Mouse (Mus musculus) adrenal gland, adult 8-10 months (tissue): ENCODE data around the gene Krt7. TPM values are rescaled to one million over a fixed set of nuclear protein-coding genes. Genes with fewer than 3 reads are reported as not detected.

Experiments
- DNase-seq: peaks from one replicate; pipeline ENCODE4 v3.0.0; 2022
- microRNA-seq, 2 experiments: library from miRNA; unstranded; fragments of <30 nt; microRNA quantifications; one replicate each; pipeline ENCODE4 v1.2.0; 2022
- total RNA-seq, 4 experiments: library from RNA; stranded (reverse); gene quantifications; 2 replicates each; pipeline ENCODE4 v1.2.4; 2022

Gene Krt7
- total RNA-seq, 4 experiments from 2014 or later: 1.1 to 3.2 (median 1.5) TPM

- DNase-seq: no peak
Observed at GRCm38 (mm10) chr15:101447444-101447843, 36.6 kb downstream of the Krt7 start, which contains the start of gene Krt88. TSS of gene Krt88 (plus strand) at chr15:101447744.

GRCm38 (mm10) chr15:101453093-101453736 lies 42.4 kb downstream of the Krt7 start:
- peak; percentile 60 for DNase-seq

- DNase-seq: no peak
Observed at GRCm38 (mm10) chr15:101454774-101455173, 43.9 kb downstream of the Krt7 start.

- DNase-seq: no peak
Observed at GRCm38 (mm10) chr15:101455292-101455691, 44.4 kb downstream of the Krt7 start.

DNA sequence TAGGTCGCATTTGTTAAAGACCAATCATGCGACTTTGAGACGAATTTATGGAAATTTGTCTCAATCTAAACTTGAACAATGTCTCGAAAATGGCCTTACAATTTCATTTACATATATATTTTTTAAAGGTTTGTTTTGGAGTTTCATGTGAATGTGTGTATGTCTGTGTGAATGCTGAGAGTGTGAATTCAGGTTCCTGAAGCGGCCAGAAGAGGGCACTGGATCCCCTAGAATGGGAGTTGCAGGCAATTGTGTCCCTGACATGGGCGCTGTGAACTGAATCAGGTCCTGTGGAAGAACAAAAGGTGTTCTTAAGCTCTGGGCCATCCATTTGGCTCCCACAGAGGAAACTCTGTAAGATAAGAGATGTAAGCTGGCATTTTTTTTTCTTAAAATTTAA lies 45.0 kb downstream of the Krt7 start:
- DNase-seq: no peak

DNA sequence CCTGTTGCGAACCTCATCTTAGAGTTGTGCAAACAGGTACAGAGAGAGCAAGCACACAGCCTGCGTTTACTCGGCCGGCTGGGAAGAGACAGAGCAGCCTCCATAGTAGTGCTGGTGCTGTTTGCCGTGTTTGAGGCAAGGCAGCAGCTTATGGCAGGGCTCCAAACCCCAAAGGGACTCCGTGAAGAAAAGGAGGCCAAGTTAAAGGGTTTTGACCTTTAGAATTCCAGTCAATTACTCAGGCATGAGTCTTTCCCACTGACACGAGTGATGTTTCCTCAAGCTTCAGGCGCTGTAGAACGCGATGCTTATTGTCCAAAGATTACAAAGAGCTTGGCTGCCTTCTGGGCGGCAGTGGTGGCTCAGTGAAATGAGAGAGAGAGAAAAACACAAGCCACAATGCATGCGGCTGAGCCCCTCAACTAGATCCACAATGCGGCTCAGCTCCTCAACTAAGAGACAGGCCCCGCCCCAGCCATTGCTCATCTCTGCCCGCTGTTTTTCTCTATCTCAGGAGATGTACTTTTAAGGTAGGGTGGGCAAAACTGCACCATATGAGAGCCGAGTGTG lies 47.6 kb downstream of the Krt7 start:
- no peak for DNase-seq

DNA sequence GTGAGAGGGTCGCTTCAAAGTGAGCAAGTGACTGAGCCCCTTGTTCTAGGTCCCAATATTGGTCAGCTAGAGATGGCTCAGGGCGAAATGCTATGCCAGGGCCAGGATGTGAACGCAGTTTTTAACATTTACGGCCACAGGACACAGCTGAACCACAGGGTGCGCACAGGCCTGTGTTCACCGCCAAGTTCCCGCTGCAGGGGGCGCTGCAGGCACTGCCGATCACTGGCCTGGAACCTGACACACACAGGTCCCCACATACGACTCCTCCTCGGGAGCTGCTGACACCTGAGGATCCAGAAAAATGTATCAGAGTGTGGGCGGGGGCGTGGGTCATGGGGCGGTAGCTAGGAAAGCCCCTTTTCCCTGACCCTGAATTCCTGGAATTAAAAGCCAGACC lies 48.4 kb downstream of the Krt7 start:
- no peak for DNase-seq

GRCm38 (mm10) chr15:101463651-101464050 lies 52.8 kb downstream of the Krt7 start, which contains the start of gene Krt81:
TSS of gene Krt81 (minus strand) at chr15:101463751.
- DNase-seq: no peak

DNA sequence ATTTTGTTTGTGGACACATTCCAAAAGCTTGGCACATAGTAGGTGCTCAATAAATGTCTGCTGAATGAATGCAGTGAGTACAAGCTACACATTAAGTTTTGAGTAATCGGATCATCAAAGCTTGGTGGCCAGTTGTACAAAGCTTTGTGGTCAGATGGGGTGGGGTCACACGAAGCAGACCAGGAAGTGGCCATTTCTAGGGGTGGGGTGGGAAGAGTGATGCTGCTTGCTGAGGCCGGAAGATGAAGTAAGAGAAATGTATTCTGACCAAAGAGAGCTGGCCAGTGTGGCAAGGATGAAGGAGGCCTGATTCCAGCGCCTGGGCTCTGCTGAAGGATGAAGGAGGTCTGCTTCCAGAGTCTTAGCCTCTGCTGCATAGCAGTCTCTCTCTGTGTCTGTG lies 58.2 kb downstream of the Krt7 start:
- DNase-seq: no peak

DNA sequence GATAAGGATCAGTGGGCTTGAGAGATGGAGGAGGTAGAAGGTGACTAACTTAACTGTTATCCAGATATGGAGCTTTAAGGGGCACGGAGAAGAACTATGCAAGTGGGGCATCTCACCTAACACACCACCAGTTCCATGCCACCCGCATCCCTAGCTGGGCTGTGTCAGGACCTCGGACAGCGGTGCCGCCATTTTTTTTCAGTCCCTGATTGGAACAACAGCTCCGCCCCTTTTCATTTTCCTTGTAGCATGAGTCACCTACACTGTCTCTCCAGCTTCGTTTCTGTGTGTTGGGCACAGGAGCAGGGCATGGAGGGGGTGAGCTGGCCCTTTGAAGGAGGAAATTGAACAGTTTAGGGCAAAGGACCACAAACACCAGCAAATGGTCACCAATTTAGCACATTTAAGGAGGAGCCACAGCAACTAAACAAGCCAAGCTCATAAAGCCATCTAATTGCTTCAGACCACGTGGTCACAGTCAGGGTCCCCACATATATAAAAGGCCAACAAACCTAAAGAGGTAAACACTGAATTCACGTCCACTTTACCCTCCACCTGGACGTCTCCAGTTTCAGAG lies 62.2 kb downstream of the Krt7 start, which contains the start of gene Krt86:
Gene Krt86, plus strand, starts transcription at position 527 of the 577 bp plus-strand sequence.
- DNase-seq: peak; percentile 33

DNA sequence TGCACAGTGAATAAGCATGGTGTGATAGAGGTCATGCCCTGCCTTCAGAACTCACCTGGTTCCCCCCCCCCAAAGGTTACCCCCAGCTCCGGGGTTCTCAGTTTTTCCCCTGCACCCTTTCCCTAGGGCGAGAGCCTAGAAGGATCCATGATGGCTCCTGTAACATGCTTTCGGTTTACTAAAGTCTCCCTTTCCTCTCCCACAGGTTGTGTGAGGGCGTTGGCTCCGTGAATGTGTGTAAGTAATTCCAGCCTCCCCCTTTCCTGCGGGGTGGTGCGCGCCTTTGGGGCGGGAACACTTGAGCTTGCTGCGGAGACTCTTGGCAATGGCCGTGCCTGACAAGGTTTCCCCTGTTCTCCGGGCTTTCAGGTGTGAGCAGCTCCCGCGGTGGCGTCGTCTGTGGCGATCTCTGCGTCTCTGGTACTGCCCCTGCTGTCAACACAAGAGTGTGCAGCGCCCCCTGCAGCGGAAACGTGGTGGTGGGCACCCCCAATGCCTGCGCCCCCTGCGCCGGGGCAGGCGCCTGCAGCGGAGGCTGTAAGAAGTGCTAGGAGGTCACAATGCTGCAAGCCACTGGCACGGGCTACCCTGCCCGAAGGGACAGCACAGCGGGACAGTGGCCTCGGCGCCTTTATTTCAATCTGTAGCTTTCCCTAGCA lies 68.3 kb downstream of the Krt7 start:
- DNase-seq: no peak

- DNase-seq: no peak
Observed at GRCm38 (mm10) chr15:101479666-101480060, 68.8 kb downstream of the Krt7 start.

Small RNAs within 50 kb of the gene (microRNA-seq; reads per million reads assigned to microRNA genes)
- 19.6 to 28.0 reads per million in 2 experiments for gene Mir1941

Other genes starting within 250 kb of the Krt7 start
- gene Acvr1b, start 237.0 kb upstream of the Krt7 start, total RNA-seq: 10 to 100 TPM in 3 of 4 experiments, 1 to 10 TPM in 1; 8.6 to 15.4 (median 12.1) TPM
- gene Grasp, start 186.9 kb upstream of the Krt7 start, total RNA-seq: 10 to 100 TPM in 3 of 4 experiments, 1 to 10 TPM in 1; 8.8 to 19.6 (median 17.1) TPM
- 100 to 1,000 TPM in 2 of 4 experiments, 10 to 100 TPM in 2; 42.9 to 895 (median 124) TPM for gene Nr4a1, start 156.8 kb upstream of the Krt7 start, total RNA-seq
- 10 to 100 TPM; 31.4 to 48.9 (median 37.0) TPM for gene Atg101, start 126.8 kb upstream of the Krt7 start, total RNA-seq
- under 1 TPM; 0.49 to 0.91 (median 0.71) TPM for gene 6030408B16Rik, start 117.8 kb upstream of the Krt7 start, total RNA-seq
- 1 to 10 TPM; 7.0 to 9.8 (median 8.1) TPM for gene Krt80, start 40.9 kb upstream of the Krt7 start, total RNA-seq
- under 1 TPM in 1 of 4 experiments, not detected in 3; 0.17 TPM for gene Krt87, start 27.8 kb downstream of the Krt7 start, total RNA-seq
- not detected for gene Krt88, start 36.7 kb downstream of the Krt7 start, total RNA-seq
- not detected for gene Krt81, start 52.7 kb downstream of the Krt7 start, total RNA-seq
- not detected for gene Krt86, start 62.4 kb downstream of the Krt7 start, total RNA-seq
- not detected for gene Krt83, start 80.5 kb downstream of the Krt7 start, total RNA-seq
- gene Gm49425, start 106.2 kb downstream of the Krt7 start, total RNA-seq: not detected
- gene Krt84, start 121.8 kb downstream of the Krt7 start, total RNA-seq: not detected
- gene Krt82, start 139.6 kb downstream of the Krt7 start, total RNA-seq: not detected
- gene Krt90, start 151.9 kb downstream of the Krt7 start, total RNA-seq: not detected
- gene Krt75, start 162.9 kb downstream of the Krt7 start, total RNA-seq: not detected
- gene Gm5414, start 217.1 kb downstream of the Krt7 start, total RNA-seq: not detected
- gene Gm5478, start 236.3 kb downstream of the Krt7 start, total RNA-seq: not detected